Mouse (Mus musculus) MEL (cell line): ENCODE measurements around the gene Ip6k3. TPM values are rescaled to one million over a fixed set of nuclear protein-coding genes. Genes with fewer than 3 reads are reported as not detected.

Experiments used
- DNase-seq: peaks from one replicate; pipeline ENCODE4 v3.0.0; 2011; ENCODE audit warnings: low read depth, low spot score
- H3K27ac ChIP-seq: 2 replicates; pipeline ENCODE4 v1.5.1; 2012; ENCODE audit warnings: low read depth, mild to moderate bottlenecking, control low read depth, low read length, moderate library complexity; ENCODE audit not compliant: control insufficient read depth
- H3K27me3 ChIP-seq, 2 experiments: fragments of 150-350 bp in 1 of 2; sonication (generic) in 1 of 2; 2 replicates each; pipeline ENCODE4 v1.6.1; 2012; ENCODE audit warnings: low read length in 2 of 2, mild to moderate bottlenecking in 2 of 2, improper control_type of control experiment in 1 of 2, moderate library complexity in 1 of 2; ENCODE audit not compliant: insufficient read depth in 2 of 2, control insufficient read depth in 1 of 2
- H3K36me3 ChIP-seq, 2 experiments: 2 replicates each; pipeline ENCODE4 v1.6.1; 2012 to 2014; ENCODE audit warnings: low read length in 2 of 2, improper control_type of control experiment in 1 of 2, inconsistent platforms in 1 of 2, mild to moderate bottlenecking in 1 of 2; ENCODE audit not compliant: insufficient read depth in 2 of 2, control insufficient read depth in 1 of 2
- H3K4me1 ChIP-seq, 2 experiments: fragments of 150-350 bp in 1 of 2; sonication (generic) in 1 of 2; 2 replicates each; pipeline ENCODE4 v1.6.1; 2012; ENCODE audit warnings: low read length in 2 of 2, improper control_type of control experiment in 1 of 2, mild to moderate bottlenecking in 1 of 2; ENCODE audit not compliant: insufficient read depth in 2 of 2, control insufficient read depth in 1 of 2
- H3K4me3 ChIP-seq, 2 experiments: fragments of 150-350 bp in 1 of 2; sonication (generic) in 1 of 2; 2 replicates each; pipeline ENCODE4 v1.5.1; 2012; ENCODE audit warnings: low read depth in 2 of 2, low read length in 2 of 2, mild to moderate bottlenecking in 2 of 2, moderate library complexity in 2 of 2, control low read depth in 1 of 2, improper control_type of control experiment in 1 of 2; ENCODE audit not compliant: control insufficient read depth in 1 of 2, insufficient read depth in 1 of 2
- H3K79me2 ChIP-seq: 2 replicates; pipeline ENCODE4 v1.6.1; 2012; ENCODE audit warnings: mild to moderate bottlenecking, low read length, moderate library complexity; ENCODE audit not compliant: control insufficient read depth, poor library complexity, insufficient read depth
- H3K9ac ChIP-seq: 2 replicates; pipeline ENCODE4 v1.6.1; 2012; ENCODE audit warnings: low read depth, mild to moderate bottlenecking, control low read depth, low read length, moderate library complexity; ENCODE audit not compliant: control insufficient read depth, poor library complexity, severe bottlenecking
- H3K9me3 ChIP-seq: fragments of 150-350 bp; sonication (generic); replicated peaks from 2 replicates; pipeline ENCODE4 v1.6.1; 2012; ENCODE audit warnings: mild to moderate bottlenecking, low read length, improper control_type of control experiment, moderate library complexity; ENCODE audit not compliant: insufficient read depth
- CHD2 ChIP-seq: IDR thresholded peaks from 2 replicates; pipeline ENCODE4 v1.6.1; 2011; ENCODE audit warnings: low read length, improper control_type of control experiment
- ELF1 ChIP-seq: IDR thresholded peaks from 2 replicates; pipeline ENCODE4 v1.6.1; 2014; ENCODE audit warnings: low read depth, mild to moderate bottlenecking, inconsistent platforms, low read length, improper control_type of control experiment, moderate library complexity
- EP300 ChIP-seq, 2 experiments: IDR thresholded peaks; 2 replicates each; pipeline ENCODE4 v1.6.1; 2011; ENCODE audit warnings: improper control_type of control experiment in 2 of 2, low read length in 2 of 2, low read depth in 1 of 2, mild to moderate bottlenecking in 1 of 2
- ETS1 ChIP-seq: IDR thresholded peaks from 2 replicates; pipeline ENCODE4 v1.6.1; 2012; ENCODE audit warnings: low read depth, mild to moderate bottlenecking, inconsistent platforms, low read length, improper control_type of control experiment, moderate library complexity
- JUND ChIP-seq: IDR thresholded peaks from 2 replicates; pipeline ENCODE4 v1.6.1; 2011; ENCODE audit warnings: low read depth, mild to moderate bottlenecking, improper control_type of control experiment, low read length
- MAX ChIP-seq: IDR thresholded peaks from 2 replicates; pipeline ENCODE4 v1.6.1; 2011; ENCODE audit warnings: low read length, improper control_type of control experiment
- MAZ ChIP-seq: IDR thresholded peaks from 2 replicates; pipeline ENCODE4 v1.6.1; 2012; ENCODE audit warnings: low read depth, mild to moderate bottlenecking, inconsistent platforms, low read length, improper control_type of control experiment
- MEF2A ChIP-seq: IDR thresholded peaks from 2 replicates; pipeline ENCODE4 v1.6.1; 2014; ENCODE audit warnings: low read depth, mild to moderate bottlenecking, inconsistent platforms, low read length, improper control_type of control experiment; ENCODE audit not compliant: poor library complexity, insufficient replicate concordance, severe bottlenecking; ENCODE audit errors: extremely low read depth
- MYB ChIP-seq: IDR thresholded peaks from 2 replicates; pipeline ENCODE4 v1.6.1; 2011; ENCODE audit warnings: mild to moderate bottlenecking, low read depth, low read length, improper control_type of control experiment
- MYC ChIP-seq: IDR thresholded peaks from 2 replicates; pipeline ENCODE4 v1.6.1; 2011; ENCODE audit warnings: low read depth, mild to moderate bottlenecking, low read length, improper control_type of control experiment, moderate library complexity
- NELFE ChIP-seq: IDR thresholded peaks from 2 replicates; pipeline ENCODE4 v1.6.1; 2011; ENCODE audit warnings: low read depth, low read length, improper control_type of control experiment
- POLR2A ChIP-seq, 2 experiments: IDR thresholded peaks; 2 replicates each; pipeline ENCODE4 v1.6.1; 2011 to 2012; ENCODE audit warnings: low read length in 2 of 2, mild to moderate bottlenecking in 2 of 2, control low read depth in 1 of 2, improper control_type of control experiment in 1 of 2, low read depth in 1 of 2, moderate library complexity in 1 of 2; ENCODE audit not compliant: control insufficient read depth in 1 of 2, insufficient read depth in 1 of 2, poor library complexity in 1 of 2
- POLR2AphosphoS2 ChIP-seq: IDR thresholded peaks from 2 replicates; pipeline ENCODE4 v1.6.1; 2011; ENCODE audit warnings: low read length, improper control_type of control experiment
- POLR2AphosphoS5 ChIP-seq: IDR thresholded peaks from 2 replicates; pipeline ENCODE4 v1.6.1; 2012; ENCODE audit warnings: low read depth, borderline replicate concordance, mild to moderate bottlenecking, inconsistent platforms, low read length, moderate library complexity, mixed read lengths
- RAD21 ChIP-seq: IDR thresholded peaks from 2 replicates; pipeline ENCODE4 v1.6.1; 2011; ENCODE audit warnings: mild to moderate bottlenecking, low read depth, low read length, improper control_type of control experiment
- RCOR1 ChIP-seq: IDR thresholded peaks from 2 replicates; pipeline ENCODE4 v1.6.1; 2012; ENCODE audit warnings: low read depth, mild to moderate bottlenecking, inconsistent platforms, low read length, improper control_type of control experiment
- SIN3A ChIP-seq: IDR thresholded peaks from 2 replicates; pipeline ENCODE4 v1.6.1; 2012; ENCODE audit warnings: low read length, improper control_type of control experiment, inconsistent platforms
- TCF12 ChIP-seq: IDR thresholded peaks from 2 replicates; pipeline ENCODE4 v1.6.1; 2014; ENCODE audit warnings: low read depth, mild to moderate bottlenecking, inconsistent platforms, low read length, improper control_type of control experiment, moderate library complexity
- USF1 ChIP-seq: IDR thresholded peaks from 2 replicates; pipeline ENCODE4 v1.6.1; 2014; ENCODE audit warnings: low read depth, mild to moderate bottlenecking, inconsistent platforms, low read length, improper control_type of control experiment, moderate library complexity
- ZC3H11A ChIP-seq: IDR thresholded peaks from 2 replicates; pipeline ENCODE4 v1.6.1; 2012; ENCODE audit warnings: low read depth, mild to moderate bottlenecking, inconsistent platforms, low read length, improper control_type of control experiment
- ZKSCAN1 ChIP-seq: IDR thresholded peaks from 2 replicates; pipeline ENCODE4 v1.6.1; 2012; ENCODE audit warnings: low read depth, mild to moderate bottlenecking, inconsistent platforms, low read length, improper control_type of control experiment, moderate library complexity
- polyA plus RNA-seq, 2 experiments: library from polyadenylated mRNA; stranded (reverse) in 1 of 2; unstranded in 1 of 2; fragments of >175 nt in 1 of 2; fragments of >200 nt in 1 of 2; gene quantifications; 2 replicates each; pipeline versions ENCODE4 v1.2.1 to v1.2.4; 2012; ENCODE audit warnings: low replicate concordance in 2 of 2, low read depth in 1 of 2; ENCODE audit not compliant: insufficient read length in 2 of 2, insufficient read depth in 1 of 2, missing spikeins in 1 of 2
- total RNA-seq: library from RNA; depleted of rRNA; stranded (reverse); fragments of 300-350 nt; gene quantifications from 2 replicates; pipeline ENCODE4 v1.2.3, GENCODE M21; 2012

Gene Ip6k3
- total and polyA plus RNA-seq, 3 experiments: not detected

GRCm38 (mm10) chr17:27128189-27128588 lies 39.4 kb downstream of the Ip6k3 start:
- no peak overlapping the region for H3K4me3 ChIP-seq
- no peak overlapping the region for H3K27ac ChIP-seq
- TF ChIP-seq ZKSCAN1: no peak
- no peak for TF ChIP-seq USF1
- TF ChIP-seq POLR2AphosphoS2: no peak
- H3K36me3 ChIP-seq: peaks cover 5 to 12% of the 10 kb centered on the region in 2 experiments
- no peak for DNase-seq
- H3K79me2 ChIP-seq: peaks cover 6% of the 10 kb centered on the region
- H3K9me3 ChIP-seq: no peaks in the 10 kb centered on the region
- H3K4me1 ChIP-seq: peaks cover 5 to 14% of the 10 kb centered on the region in 2 experiments; a peak in 3 of 4 replicates
- no peak overlapping the region for H3K9ac ChIP-seq
- no peaks in the 10 kb centered on the region for H3K27me3 ChIP-seq

DNA sequence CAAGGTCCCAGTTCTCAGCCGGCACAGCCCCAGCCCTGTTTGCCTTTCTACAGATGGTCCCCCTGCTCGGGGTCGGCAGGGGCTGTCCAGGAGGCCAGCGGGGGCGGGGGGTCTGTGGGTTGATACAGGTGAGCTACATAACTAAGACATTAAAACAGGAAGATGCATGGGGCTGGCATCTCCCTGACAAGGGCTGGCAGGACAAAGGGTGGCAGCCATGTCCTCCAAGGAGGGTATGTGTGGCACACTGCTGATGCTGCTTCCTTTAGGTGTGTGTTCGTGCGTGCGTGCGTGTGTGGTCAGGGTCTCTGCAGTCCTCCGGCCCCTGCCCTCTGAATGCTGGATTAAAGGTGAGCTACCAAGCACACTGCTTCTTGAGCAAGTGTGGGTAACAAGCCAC lies 40.6 kb downstream of the Ip6k3 start:
- H3K27me3 ChIP-seq: no peaks in the 10 kb centered on the region
- H3K27ac ChIP-seq: no peak overlapping the region
- H3K9ac ChIP-seq: no peak overlapping the region
- no peaks in the 10 kb centered on the region for H3K9me3 ChIP-seq
- DNase-seq: no peak
- TF ChIP-seq JUND: no peak
- TF ChIP-seq NELFE: no peak
- no peak for TF ChIP-seq MAX
- TF ChIP-seq MAZ: no peak
- no peak for TF ChIP-seq RAD21
- no peak for TF ChIP-seq CHD2
- TF ChIP-seq POLR2AphosphoS2: no peak
- TF ChIP-seq TCF12: no peak
- TF ChIP-seq MYB: no peak
- TF ChIP-seq ELF1: no peak
- no peak for TF ChIP-seq POLR2A (IDR thresholded peaks at IDR 0.05; ENCODE audit: control insufficient read depth in 1 of 2, insufficient read depth in 1 of 2, low read depth in 1 of 2, low read length in 2 of 2, poor library complexity in 1 of 2)
- no peak for TF ChIP-seq ETS1
- TF ChIP-seq ZC3H11A: no peak
- no peak for TF ChIP-seq RCOR1
- no peak for TF ChIP-seq SIN3A
- no peak for TF ChIP-seq ZKSCAN1
- no peak for TF ChIP-seq MYC
- TF ChIP-seq MEF2A: no peak
- no peak for TF ChIP-seq EP300 (IDR thresholded peaks at IDR 0.05; ENCODE audit: low read depth in 1 of 2, low read length in 2 of 2)
- no peak for TF ChIP-seq POLR2AphosphoS5
- no peaks in the 10 kb centered on the region; the same call in 1 of the 2 replicates for H3K79me2 ChIP-seq
- H3K36me3 ChIP-seq: peaks cover 5 to 8% of the 10 kb centered on the region in 2 experiments
- peaks cover 5 to 13% of the 10 kb centered on the region in 2 experiments; a peak in 3 of 4 replicates for H3K4me1 ChIP-seq
- no peak overlapping the region for H3K4me3 ChIP-seq
